Mouse (Mus musculus) CH12.LX (cell line): ENCODE measurements at regions not wholly inside any gene's neighbourhood (a gene's known extent, or its start where the extent isn't known, plus 50 kb on each side); places are given as distances from the start of the nearest gene placed in this dataset.

Experiments used
- CTCF ChIP-seq, 2 experiments: IDR thresholded peaks in 1 of 2; conservative IDR thresholded peaks in 1 of 2; 2 replicates each; pipeline ENCODE4 v1.5.1; 2011 to 2012; ENCODE audit warnings: low read depth in 2 of 2, low read length in 2 of 2, improper control_type of control experiment in 1 of 2, inconsistent platforms in 1 of 2, mild to moderate bottlenecking in 1 of 2, moderate library complexity in 1 of 2
- ETS1 ChIP-seq: conservative IDR thresholded peaks from 2 replicates; pipeline ENCODE4 v1.6.1; 2012; ENCODE audit warnings: low read depth, mild to moderate bottlenecking, inconsistent platforms, low read length, improper control_type of control experiment, moderate library complexity
- HCFC1 ChIP-seq: IDR thresholded peaks from 2 replicates; pipeline ENCODE4 v1.6.1; 2012; ENCODE audit warnings: low read depth, mild to moderate bottlenecking, inconsistent platforms, low read length, improper control_type of control experiment
- JUND ChIP-seq: conservative IDR thresholded peaks from 2 replicates; pipeline ENCODE4 v1.6.1; 2011; ENCODE audit warnings: low read depth, low read length, improper control_type of control experiment
- KAT2A ChIP-seq: IDR thresholded peaks from 2 replicates; pipeline ENCODE4 v1.6.1; 2012; ENCODE audit warnings: low read length, improper control_type of control experiment, inconsistent platforms; ENCODE audit not compliant: insufficient replicate concordance
- MAFK ChIP-seq: IDR thresholded peaks from 2 replicates; pipeline ENCODE4 v1.6.1; 2011; ENCODE audit warnings: low read length, improper control_type of control experiment; ENCODE audit not compliant: insufficient replicate concordance
- MEF2A ChIP-seq: IDR thresholded peaks from 2 replicates; pipeline ENCODE4 v1.6.1; 2014; ENCODE audit warnings: low read depth, mild to moderate bottlenecking, inconsistent platforms, low read length, improper control_type of control experiment, borderline replicate concordance
- POLR2A ChIP-seq: IDR thresholded peaks from 2 replicates; pipeline ENCODE4 v1.6.1; 2011; ENCODE audit warnings: low read depth, mild to moderate bottlenecking, improper control_type of control experiment, low read length
- POLR2AphosphoS2 ChIP-seq: IDR thresholded peaks from 2 replicates; pipeline ENCODE4 v1.6.1; 2011; ENCODE audit warnings: low read depth, low read length, improper control_type of control experiment
- SIN3A ChIP-seq: IDR thresholded peaks from 2 replicates; pipeline ENCODE4 v1.6.1; 2012; ENCODE audit warnings: low read length, improper control_type of control experiment, inconsistent platforms
- ZC3H11A ChIP-seq: IDR thresholded peaks from 2 replicates; pipeline ENCODE4 v1.6.1; 2012; ENCODE audit warnings: low read depth, mild to moderate bottlenecking, inconsistent platforms, low read length, improper control_type of control experiment

DNA sequence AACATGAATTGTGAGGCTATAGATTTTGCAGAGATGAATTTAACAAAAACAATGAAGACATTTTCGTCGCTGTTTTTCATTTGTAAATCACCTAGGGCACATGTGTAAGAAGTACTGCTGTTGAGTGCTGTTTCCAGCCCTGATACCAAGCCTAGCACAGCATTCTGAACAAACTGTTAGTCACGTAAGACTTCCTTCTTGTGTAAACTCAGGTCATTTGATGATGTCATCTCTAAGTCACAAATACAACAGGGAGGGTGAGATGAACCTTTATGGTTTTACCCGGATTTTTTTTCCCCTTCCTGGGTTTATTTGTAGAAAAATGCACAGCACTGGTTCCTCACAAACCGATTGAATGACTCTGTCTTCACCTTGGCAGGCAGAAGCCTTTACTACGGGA lies 111.6 kb downstream of the Nab1 start:
- TF ChIP-seq MAFK (no peak), CTCF (conservative IDR thresholded peaks at IDR 0.05 in 1 of 2, IDR thresholded peaks at IDR 0.05 in 1 of 2; ENCODE audit: low read depth in 2 of 2, low read length in 2 of 2) (no peak), JUND (no peak), POLR2AphosphoS2 (no peak), POLR2A (no peak), HCFC1 (no peak), MEF2A (no peak), SIN3A (no peak), ETS1 (no peak), KAT2A (no peak), ZC3H11A (no peak)
